Mouse (Mus musculus) liver, postnatal 0 days (tissue): ENCODE measurements at regions not wholly inside any gene's neighbourhood (a gene's known extent, or its start where the extent isn't known, plus 50 kb on each side); places are given as distances from the start of the nearest gene placed in this dataset.

Experiments
- ATAC-seq: fragments of 200-750 bp; cut with Nextera tagmentation; 2 replicates; pipeline ENCODE4 v1.8.0; 2017; ENCODE audit warnings: mild to moderate bottlenecking, moderate library complexity
- DNase-seq: peaks from one replicate; pipeline ENCODE4 v3.0.0-alpha.2; 2016
- H3K27ac ChIP-seq: fragments of 300-500 bp; sonication (generic); 2 replicates; pipeline ENCODE4 v1.5.1; 2014; ENCODE audit warnings: antibody characterized with exemption, moderate library complexity, mild to moderate bottlenecking, low read depth
- H3K27me3 ChIP-seq: fragments of 300-500 bp; sonication (generic); 2 replicates; pipeline ENCODE4 v1.6.1; 2014; ENCODE audit warnings: low read length, control low read depth, mixed read lengths; ENCODE audit not compliant: insufficient read depth
- H3K36me3 ChIP-seq: fragments of 300-500 bp; sonication (generic); replicated peaks from 2 replicates; pipeline ENCODE4 v1.6.1; 2014; ENCODE audit warnings: mild to moderate bottlenecking, control low read depth, low read length, moderate library complexity, mixed read lengths; ENCODE audit not compliant: insufficient read depth
- H3K4me1 ChIP-seq: fragments of 300-500 bp; sonication (generic); 2 replicates; pipeline ENCODE4 v1.6.1; 2014; ENCODE audit warnings: antibody characterized with exemption, mild to moderate bottlenecking, control low read depth; ENCODE audit not compliant: insufficient read depth
- H3K4me2 ChIP-seq: fragments of 300-500 bp; sonication (generic); 2 replicates; pipeline ENCODE4 v1.6.1; 2014; ENCODE audit warnings: low read depth, mild to moderate bottlenecking, low read length, moderate library complexity, mixed read lengths
- H3K4me3 ChIP-seq: fragments of 300-500 bp; sonication (generic); 2 replicates; pipeline ENCODE4 v1.5.1; 2014; ENCODE audit warnings: low read depth, low read length
- H3K9ac ChIP-seq: fragments of 300-500 bp; sonication (generic); replicated peaks from 2 replicates; pipeline ENCODE4 v1.6.1; 2014; ENCODE audit warnings: mild to moderate bottlenecking, moderate library complexity
- H3K9me3 ChIP-seq: fragments of 300-500 bp; sonication (generic); 2 replicates; pipeline ENCODE4 v1.6.1; 2016; ENCODE audit warnings: mild to moderate bottlenecking, control low read depth, low read length, mixed read lengths
- CTCF ChIP-seq: sonication (generic); IDR thresholded peaks from 2 replicates; pipeline ENCODE4 v1.5.1; 2016; ENCODE audit warnings: antibody characterized with exemption, low read depth
- EP300 ChIP-seq: IDR thresholded peaks from 2 replicates; pipeline ENCODE4 v1.6.1; 2016; ENCODE audit warnings: antibody characterized with exemption, low read depth, mild to moderate bottlenecking
- WGBS: fragments of 180-500 bp; shearing (Covaris S2); extraction: QIAGEN DNeasy Blood & Tissue Kit; methylation state at CpG from one replicate; pipeline ENCODE4 v1.1.7; 2014; ENCODE audit not compliant: insufficient replicate concordance; 5-methylcytosine and 5-hydroxymethylcytosine counted together

GRCm38 (mm10) chr13:5345712-5346111, 515.6 kb upstream of the Klf6 start:
- TF ChIP-seq CTCF (no peak), EP300 (no peak)
- no peak overlapping the region for H3K4me3 ChIP-seq
- no peaks in the 10 kb centered on the region for H3K36me3 ChIP-seq
- no peak overlapping the region for H3K4me2 ChIP-seq
- WGBS, result 69% methylated on average over 4 of the region's 4 CpGs
- DNase-seq, result no peak
- no peaks in the 10 kb centered on the region for H3K4me1 ChIP-seq
- no peak overlapping the region for H3K9ac ChIP-seq
- no peak for ATAC-seq
- no peaks in the 10 kb centered on the region for H3K9me3 ChIP-seq
- H3K27me3 ChIP-seq, result no peaks in the 10 kb centered on the region
- no peak overlapping the region for H3K27ac ChIP-seq

GRCm38 (mm10) chr13:5347503-5348469, 513.5 kb upstream of the Klf6 start:
- no peak overlapping the region for H3K9ac ChIP-seq
- H3K27ac ChIP-seq, result no peak overlapping the region
- no peak for TF ChIP-seq CTCF
- no peak for TF ChIP-seq EP300
- no peak for DNase-seq
- no peaks in the 10 kb centered on the region for H3K9me3 ChIP-seq
- no peaks in the 10 kb centered on the region for H3K27me3 ChIP-seq
- H3K36me3 ChIP-seq, result no peaks in the 10 kb centered on the region
- no peaks in the 10 kb centered on the region for H3K4me1 ChIP-seq
- H3K4me2 ChIP-seq, result no peak overlapping the region
- 63% methylated on average over 6 of the region's 6 CpGs for WGBS
- no peak overlapping the region for H3K4me3 ChIP-seq
- no peak for ATAC-seq

DNA sequence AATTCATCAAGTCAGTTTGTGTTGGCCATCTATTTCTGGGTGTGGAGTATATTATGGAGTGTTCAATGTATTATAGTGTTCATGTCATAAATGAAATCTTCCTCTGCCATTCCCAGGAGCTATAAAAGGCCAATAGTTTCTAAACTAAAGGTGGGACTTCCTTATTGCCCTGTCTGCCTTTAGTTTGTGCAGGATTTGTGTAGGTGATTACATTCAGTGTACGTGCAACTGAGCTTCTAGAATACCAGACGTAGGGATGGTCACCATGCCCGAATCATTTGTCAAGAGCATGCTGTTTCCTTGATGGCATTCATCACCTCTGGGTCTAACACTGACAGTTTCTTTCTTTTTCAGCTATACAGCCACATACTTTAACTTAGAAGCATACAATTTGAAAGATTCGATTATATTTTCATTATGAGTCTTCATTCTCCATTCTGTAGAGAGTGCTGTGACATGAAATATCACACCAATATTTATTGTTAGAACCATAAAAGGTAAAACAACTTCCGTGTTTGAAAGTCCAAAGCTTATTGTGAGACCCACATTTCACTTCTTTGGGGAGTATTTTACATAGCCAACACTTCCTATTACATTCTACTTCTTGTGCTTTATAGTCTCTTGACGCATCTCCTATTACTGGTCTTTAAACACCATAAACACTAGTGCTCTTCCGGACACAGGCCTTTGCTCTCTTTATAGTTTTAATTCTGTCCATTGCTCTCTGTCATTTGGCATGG, 494.1 kb upstream of the Klf6 start:
- no peaks in the 10 kb centered on the region for H3K36me3 ChIP-seq
- 80% methylated on average over 7 of the region's 7 CpGs for WGBS
- H3K4me3 ChIP-seq, result no peak overlapping the region
- no peak overlapping the region for H3K9ac ChIP-seq
- DNase-seq, result no peak
- no peaks in the 10 kb centered on the region for H3K9me3 ChIP-seq
- no peak overlapping the region for H3K27ac ChIP-seq
- no peaks in the 10 kb centered on the region for H3K27me3 ChIP-seq
- H3K4me1 ChIP-seq, result no peaks in the 10 kb centered on the region
- no peak for ATAC-seq
- no peak for TF ChIP-seq CTCF
- TF ChIP-seq EP300, result no peak
- H3K4me2 ChIP-seq, result no peak overlapping the region

DNA sequence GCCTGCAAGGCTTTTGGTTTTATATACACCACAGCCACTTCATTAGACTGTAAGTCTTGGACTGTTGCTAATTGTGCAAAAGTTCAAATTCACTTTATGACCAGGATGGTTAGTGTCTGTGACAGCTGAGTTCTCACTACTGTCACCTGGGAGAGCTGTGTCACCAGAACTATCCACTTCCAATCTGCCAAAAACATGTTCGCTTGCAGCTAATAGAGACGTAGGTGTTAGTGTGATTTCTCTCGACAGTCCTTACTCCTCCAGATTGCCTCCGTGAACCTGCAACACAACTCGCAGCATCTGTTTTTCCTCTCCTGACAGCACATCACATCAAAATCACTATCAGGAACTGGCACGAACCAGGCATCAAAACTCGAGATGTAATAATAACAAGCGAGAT, 491.3 kb upstream of the Klf6 start:
- no peak for ATAC-seq

DNA sequence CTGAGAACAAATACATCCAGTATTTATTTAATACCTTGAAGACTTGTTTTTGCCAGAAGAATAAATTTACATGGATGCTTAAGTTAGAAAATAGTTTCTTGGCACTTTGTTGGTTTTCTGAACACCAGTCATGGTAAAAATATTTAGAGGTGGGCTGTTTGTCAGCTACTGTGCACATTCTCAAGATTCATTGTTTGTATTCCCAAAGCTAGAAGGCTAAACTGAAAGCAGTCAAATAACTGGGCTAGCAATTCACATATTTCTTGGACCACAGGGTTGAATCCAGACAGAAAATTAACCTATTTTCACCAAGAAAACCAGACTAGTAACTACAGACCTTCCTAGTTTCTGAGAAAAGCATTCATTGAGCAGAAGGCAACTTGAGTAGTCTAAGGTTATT, 488.1 kb upstream of the Klf6 start:
- ATAC-seq, result no peak
- TF ChIP-seq CTCF (no peak), EP300 (no peak)
- no peak for DNase-seq

More for the DNA sequence above, 491.3 kb upstream of the Klf6 start:
- Histone ChIP-seq H3K9me3 (no peaks in the 10 kb centered on the region), H3K27me3 (no peaks in the 10 kb centered on the region), H3K36me3 (no peaks in the 10 kb centered on the region), H3K4me1 (no peaks in the 10 kb centered on the region), H3K27ac (no peak overlapping the region), H3K4me2 (no peak overlapping the region), H3K9ac (no peak overlapping the region), H3K4me3 (no peak overlapping the region)
- no peak for DNase-seq
- WGBS, result 77% methylated on average over 8 of the region's 8 CpGs
- no peak for TF ChIP-seq EP300
- TF ChIP-seq CTCF, result no peak

DNA sequence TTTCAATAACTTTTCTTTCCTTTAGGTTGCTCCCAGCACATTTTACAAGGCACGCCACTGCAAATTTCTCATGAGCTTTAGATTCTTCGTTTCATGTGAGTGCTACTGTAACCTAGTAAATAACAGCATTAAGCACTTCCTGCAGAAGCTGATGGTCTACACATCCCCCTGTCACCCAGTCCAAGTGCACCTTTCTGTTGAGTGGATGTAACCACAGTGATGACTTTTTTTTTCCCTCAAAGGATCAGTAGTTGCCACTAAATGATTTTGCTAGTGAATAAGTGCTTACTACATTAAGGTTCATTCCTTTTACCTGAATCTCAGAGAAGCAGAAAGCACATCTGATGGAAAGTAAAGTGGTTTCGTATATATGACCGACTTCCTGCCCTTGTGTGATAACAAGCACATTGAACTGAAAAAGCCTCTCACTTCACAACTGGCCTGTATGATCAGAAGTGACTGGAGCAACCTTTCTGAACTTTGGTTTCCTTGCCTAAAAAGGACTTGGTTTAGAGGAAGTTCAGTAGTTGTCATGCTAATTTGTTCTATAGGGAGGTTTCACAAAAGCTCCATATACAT, 453.0 kb upstream of the Klf6 start:
- Histone ChIP-seq H3K36me3 (no peaks in the 10 kb centered on the region), H3K4me1 (no peaks in the 10 kb centered on the region), H3K4me2 (no peak overlapping the region), H3K4me3 (no peak overlapping the region), H3K27ac (no peak overlapping the region), H3K9ac (no peak overlapping the region), H3K27me3 (no peaks in the 10 kb centered on the region), H3K9me3 (no peaks in the 10 kb centered on the region)
- TF ChIP-seq CTCF (no peak), EP300 (no peak)
- ATAC-seq (no peak), DNase-seq (no peak)
- WGBS, result 75% methylated on average over 4 of the region's 4 CpGs

More for the DNA sequence above, 488.1 kb upstream of the Klf6 start:
- Histone ChIP-seq H3K36me3 (no peaks in the 10 kb centered on the region), H3K9ac (no peak overlapping the region), H3K27ac (no peak overlapping the region), H3K4me3 (no peak overlapping the region), H3K4me1 (no peaks in the 10 kb centered on the region), H3K4me2 (no peak overlapping the region), H3K27me3 (no peaks in the 10 kb centered on the region), H3K9me3 (no peaks in the 10 kb centered on the region)
